Mouse (Mus musculus): Measurements from ENCODE around the gene Tubg1. TPM values are rescaled to one million over a fixed set of nuclear protein-coding genes. Genes with fewer than 3 reads are reported as not detected.

The Tubg1 gene
- polyA plus RNA-seq, 1 experiment from 2014 or later, result 58.5 TPM

DNA sequence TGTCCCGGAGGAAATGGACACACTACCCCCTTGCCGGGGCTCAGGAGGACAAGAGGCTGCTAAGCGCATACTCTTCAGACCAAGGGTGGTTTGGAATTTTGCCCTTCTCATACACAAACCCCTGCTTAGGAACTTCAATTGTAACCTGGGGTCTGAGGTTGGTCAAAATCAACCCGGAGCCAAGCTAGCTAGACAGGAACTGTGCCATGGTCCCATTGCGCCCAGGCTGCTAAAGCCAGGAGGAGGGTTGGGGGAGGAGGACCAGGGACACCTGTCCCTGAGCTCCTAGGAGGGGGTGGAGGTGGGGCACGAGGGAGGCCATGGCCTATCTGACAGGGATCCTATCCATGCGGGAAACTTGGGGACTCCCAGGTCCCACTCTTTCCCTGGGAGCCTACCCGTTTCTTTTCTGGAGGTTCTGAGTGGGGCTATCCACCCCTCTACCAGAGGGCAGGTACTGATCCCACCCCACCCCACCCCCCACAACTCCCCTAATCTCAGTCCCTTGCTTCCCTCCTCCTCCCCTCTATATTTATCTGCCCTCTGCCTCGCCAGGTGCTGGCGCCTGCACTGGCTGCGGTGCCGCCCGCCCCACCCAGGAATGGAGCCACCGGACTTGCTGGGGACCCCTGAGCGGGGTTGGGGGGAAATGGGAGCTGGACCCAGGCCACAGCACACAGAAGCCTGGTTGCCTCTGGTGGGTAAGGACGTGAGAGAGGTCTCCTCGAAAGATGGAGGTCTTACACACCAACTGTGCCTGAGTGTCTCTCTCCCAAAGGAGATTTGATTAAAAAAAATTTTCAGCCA lies 49.8 kb downstream of the Tubg1 start:
- peak overlapping the region; percentile 85 for H3K4me2 ChIP-seq
- H3K9me3 ChIP-seq, result no peaks in the 10 kb centered on the region
- H3K4me3 ChIP-seq (replicated peaks), result peak overlapping the region; percentile 66
- H3K36me3 ChIP-seq, result peaks cover 25% of the 10 kb centered on the region
- peaks cover 40% of the 10 kb centered on the region for H3K4me1 ChIP-seq
- H3K9ac ChIP-seq, result peak overlapping the region; percentile 56
- no peak for ATAC-seq (ENCODE audit: insufficient read depth, low FRiP score, low read depth)
- 19% methylated on average over 17 of the region's 17 CpGs for WGBS
- peaks cover 12% of the 10 kb centered on the region; the same call in 1 of the 2 replicates for H3K27me3 ChIP-seq (replicated peaks)
- H3K27ac ChIP-seq, result peak overlapping the region; percentile 8; the same call in 1 of the 2 replicates

GRCm38 (mm10) chr11:101170354-101170810 lies 50.6 kb downstream of the Tubg1 start, which contains the start of gene Cntnap1:
Cntnap1 (plus strand) TSS chr11:101170523.
- under 1% methylated on average over 35 of the region's 35 CpGs for WGBS
- Histone ChIP-seq H3K27ac (peak within 1 kb of the TSS; percentile 88), H3K27me3 (replicated peaks) (peaks cover 16% of the 10 kb centered on the region; the same call in 1 of the 2 replicates), H3K4me2 (peak within 1 kb of the TSS; percentile 85), H3K4me1 (peaks cover 45% of the 10 kb centered on the region), H3K36me3 (peaks cover 25% of the 10 kb centered on the region), H3K4me3 (replicated peaks) (peak within 1 kb of the TSS; percentile 66), H3K9ac (peak within 1 kb of the TSS; percentile 69), H3K9me3 (no peaks in the 10 kb centered on the region)
- no peak for ATAC-seq (ENCODE audit: insufficient read depth, low FRiP score, low read depth)

GRCm38 (mm10) chr11:101170811-101171610 lies 51.3 kb downstream of the Tubg1 start, which contains the start of gene Plekhh3:
Plekhh3 (minus strand) TSS chr11:101171351.
- peak; percentile 91 for ATAC-seq (ENCODE audit: insufficient read depth, low FRiP score, low read depth)
- Histone ChIP-seq H3K27ac (peak within 1 kb of the TSS; percentile 99), H3K4me3 (replicated peaks) (peak within 1 kb of the TSS; percentile 66), H3K36me3 (peaks cover 21% of the 10 kb centered on the region), H3K9ac (peak within 1 kb of the TSS; percentile 69), H3K4me2 (peak within 1 kb of the TSS; percentile 85), H3K4me1 (peaks cover 45% of the 10 kb centered on the region), H3K9me3 (no peaks in the 10 kb centered on the region), H3K27me3 (replicated peaks) (peaks cover 16% of the 10 kb centered on the region; the same call in 1 of the 2 replicates)
- under 1% methylated on average over 47 of the region's 50 CpGs for WGBS

DNA sequence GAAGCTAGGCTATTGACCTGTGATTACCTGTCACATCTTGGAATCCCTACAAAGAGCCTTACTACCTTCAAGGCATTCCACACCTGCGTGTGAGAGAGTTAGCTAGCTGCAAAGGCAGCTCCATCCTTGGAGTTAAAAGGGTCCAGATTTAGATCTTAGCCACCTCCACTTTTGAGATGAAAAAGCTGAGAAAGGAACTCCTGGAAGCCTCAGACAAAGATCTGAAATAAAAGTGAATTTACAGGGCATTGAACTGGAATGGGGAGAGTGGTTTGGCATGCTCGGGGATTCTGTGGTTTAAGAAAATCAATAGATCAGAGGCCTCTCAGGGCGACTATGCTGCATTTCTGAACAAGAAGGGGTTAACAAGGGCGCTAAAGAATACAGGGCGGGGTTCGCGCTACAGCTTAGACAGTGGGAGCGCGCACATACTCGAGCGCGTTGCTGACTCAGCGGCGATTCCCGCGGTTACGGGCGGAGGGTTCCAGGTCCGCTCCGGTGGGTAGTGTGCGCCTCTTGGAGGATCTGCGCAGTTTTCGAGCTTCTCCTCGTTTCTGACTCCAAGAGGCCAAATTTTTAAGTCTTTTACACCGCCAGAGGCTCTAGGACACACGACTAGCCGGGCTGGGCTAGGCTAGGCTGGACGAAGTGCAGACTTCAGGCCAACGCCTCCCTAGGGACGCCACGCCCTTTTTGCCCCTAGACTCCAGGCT lies 52.1 kb downstream of the Tubg1 start:
- Histone ChIP-seq H3K27ac (peak overlapping the region; percentile 99), H3K27me3 (replicated peaks) (peaks cover 11% of the 10 kb centered on the region), H3K9ac (peak overlapping the region; percentile 44), H3K4me3 (replicated peaks) (peak overlapping the region; percentile 57), H3K36me3 (peaks cover 13% of the 10 kb centered on the region), H3K4me1 (peaks cover 51% of the 10 kb centered on the region), H3K4me2 (peak overlapping the region; percentile 81), H3K9me3 (no peaks in the 10 kb centered on the region)
- peak; percentile 47; the same call in 1 of the 2 replicates for ATAC-seq (ENCODE audit: insufficient read depth, low FRiP score, low read depth)
- under 1% methylated on average over 31 of the region's 31 CpGs for WGBS

GRCm38 (mm10) chr11:101172434-101172815 lies 52.7 kb downstream of the Tubg1 start:
- peaks cover 57% of the 10 kb centered on the region for H3K4me1 ChIP-seq
- H3K36me3 ChIP-seq, result peaks cover 7% of the 10 kb centered on the region
- ATAC-seq (ENCODE audit: insufficient read depth, low FRiP score, low read depth), result no peak
- WGBS, result 10% methylated on average over 5 of the region's 5 CpGs
- peak overlapping the region; percentile 81 for H3K4me2 ChIP-seq
- peaks cover 16% of the 10 kb centered on the region for H3K27me3 ChIP-seq (replicated peaks)
- no peaks in the 10 kb centered on the region for H3K9me3 ChIP-seq
- H3K4me3 ChIP-seq (replicated peaks), result peak overlapping the region; percentile 57
- H3K9ac ChIP-seq, result peak overlapping the region; percentile 44
- peak overlapping the region; percentile 99 for H3K27ac ChIP-seq

- 0 out of 2 replicates have a peak, but pooled peaks cover under 1% of the 10 kb centered on the region for H3K36me3 ChIP-seq
- peak overlapping the region; percentile 81 for H3K4me2 ChIP-seq
- peak overlapping the region; percentile 41 for H3K4me3 ChIP-seq (replicated peaks)
- H3K27ac ChIP-seq, result peak overlapping the region; percentile 87
- ATAC-seq (ENCODE audit: insufficient read depth, low FRiP score, low read depth), result no peak
- no peak overlapping the region for H3K9ac ChIP-seq
- H3K9me3 ChIP-seq, result no peaks in the 10 kb centered on the region
- 15% methylated on average over 11 of the region's 11 CpGs for whole genome bisulfite sequencing
- H3K27me3 ChIP-seq (replicated peaks), result peaks cover 19% of the 10 kb centered on the region
- H3K4me1 ChIP-seq, result peaks cover 57% of the 10 kb centered on the region
These were observed 53.4 kb downstream of the Tubg1 start for GRCm38 (mm10) chr11:101173112-101173511.

DNA sequence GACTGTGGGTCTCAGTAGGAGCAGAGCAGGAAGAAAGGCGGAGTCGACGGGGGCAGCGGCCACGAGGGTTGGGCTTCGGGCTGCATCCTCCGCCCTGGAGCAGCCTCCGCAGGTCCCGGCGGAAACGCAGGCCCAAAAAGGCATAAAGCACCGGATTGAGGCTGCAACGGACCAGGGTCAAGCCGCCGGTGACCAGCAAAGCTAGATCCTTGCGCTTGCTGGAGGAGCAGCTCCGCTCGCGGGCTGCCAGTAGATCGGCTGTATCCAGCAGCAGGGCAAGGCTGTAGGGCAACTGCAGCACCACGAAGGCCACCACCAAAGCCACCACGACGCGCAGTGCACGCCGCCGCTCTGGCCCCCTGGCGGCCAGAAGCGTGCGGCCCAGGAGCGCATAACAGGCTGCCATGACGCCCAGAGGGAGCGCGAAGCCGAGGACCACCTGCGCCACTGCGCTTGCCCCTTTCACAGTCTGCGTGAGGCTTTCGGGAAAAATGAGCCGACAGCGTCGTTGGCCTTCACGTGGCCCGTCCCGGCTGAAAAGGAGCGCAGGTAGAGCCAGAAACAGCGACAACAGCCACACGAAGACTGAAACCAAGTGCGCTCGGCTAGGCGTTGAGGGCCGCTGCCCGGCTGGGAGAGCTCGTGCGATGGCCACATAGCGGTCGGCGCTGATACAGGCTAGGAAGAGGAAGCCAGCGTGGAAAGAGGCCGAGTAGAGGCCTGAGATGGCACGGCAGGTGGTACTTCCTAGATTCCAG lies 54.1 kb downstream of the Tubg1 start:
- H3K4me2 ChIP-seq, result peak overlapping the region; percentile 81
- peak overlapping the region; percentile 41 for H3K4me3 ChIP-seq (replicated peaks)
- no peaks in the 10 kb centered on the region for H3K9me3 ChIP-seq
- H3K9ac ChIP-seq, result peak overlapping the region; percentile 14; the same call in 1 of the 2 replicates
- ATAC-seq (ENCODE audit: insufficient read depth, low FRiP score, low read depth), result peak; percentile 21; the same call in 1 of the 2 replicates
- H3K27ac ChIP-seq, result peak overlapping the region; percentile 87
- peaks cover 52% of the 10 kb centered on the region for H3K4me1 ChIP-seq
- H3K36me3 ChIP-seq, result no peaks in the 10 kb centered on the region
- peaks cover 26% of the 10 kb centered on the region for H3K27me3 ChIP-seq (replicated peaks)
- WGBS, result 2% methylated on average over 61 of the region's 61 CpGs

- H3K9ac ChIP-seq, result no peak overlapping the region
- H3K27me3 ChIP-seq (replicated peaks), result peaks cover 27% of the 10 kb centered on the region
- no peaks in the 10 kb centered on the region for H3K36me3 ChIP-seq
- H3K4me3 ChIP-seq (replicated peaks), result peak overlapping the region; percentile 41
- H3K27ac ChIP-seq, result no peak overlapping the region
- 31% methylated on average over 9 of the region's 9 CpGs for WGBS
- no peaks in the 10 kb centered on the region for H3K9me3 ChIP-seq
- H3K4me1 ChIP-seq, result peaks cover 46% of the 10 kb centered on the region
- no peak for ATAC-seq (ENCODE audit: insufficient read depth, low FRiP score, low read depth)
- peak overlapping the region; percentile 81 for H3K4me2 ChIP-seq
These were observed 54.6 kb downstream of the Tubg1 start for GRCm38 (mm10) chr11:101174389-101174745.

GRCm38 (mm10) chr11:101174851-101175628 lies 55.3 kb downstream of the Tubg1 start, which contains the start of gene Ccr10:
Ccr10 (minus strand) TSS chr11:101175443.
- Histone ChIP-seq H3K27me3 (replicated peaks) (peaks cover 27% of the 10 kb centered on the region), H3K27ac (no peak within 1 kb of the TSS), H3K4me2 (peak within 1 kb of the TSS; percentile 81), H3K4me3 (replicated peaks) (peak within 1 kb of the TSS; percentile 41), H3K36me3 (no peaks in the 10 kb centered on the region), H3K9ac (no peak within 1 kb of the TSS), H3K4me1 (peaks cover 45% of the 10 kb centered on the region), H3K9me3 (no peaks in the 10 kb centered on the region)
- WGBS, result 20% methylated on average over 14 of the region's 14 CpGs
- ATAC-seq (ENCODE audit: insufficient read depth, low FRiP score, low read depth), result no peak

- Histone ChIP-seq H3K9me3 (no peaks in the 10 kb centered on the region), H3K36me3 (no peaks in the 10 kb centered on the region), H3K27me3 (replicated peaks) (peaks cover 27% of the 10 kb centered on the region), H3K4me2 (peak overlapping the region; percentile 58), H3K4me3 (replicated peaks) (peak overlapping the region; percentile 35; the same call in 1 of the 2 replicates), H3K4me1 (peaks cover 49% of the 10 kb centered on the region), H3K27ac (no peak overlapping the region), H3K9ac (no peak overlapping the region)
- no peak for ATAC-seq (ENCODE audit: insufficient read depth, low FRiP score, low read depth)
- WGBS, result 11% methylated on average over 11 of the region's 11 CpGs
These were observed 55.9 kb downstream of the Tubg1 start for GRCm38 (mm10) chr11:101175636-101176116.
